Mouse (Mus musculus) telencephalon, adult 2 months (tissue): ENCODE data around the gene Ccdc191.
A peak's percentile ranks its signal among the peaks of the same experiment; 100 is the strongest.

Source experiments
- DNase-seq: peaks from one replicate; pipeline ENCODE4 v3.0.0-alpha.2; 2011; ENCODE audit warnings: low read depth, low spot score

Ccdc191 gene

GRCm38 (mm10) chr16:43889208-43890004 is at the start of gene Ccdc191:
Ccdc191 (plus strand) TSS chr16:43889800.
- peak; percentile 100 for DNase-seq

GRCm38 (mm10) chr16:43841236-43841635 is 48.4 kb upstream of the Ccdc191 start:
- no peak for DNase-seq

- DNase-seq = no peak
Measured at GRCm38 (mm10) chr16:43849839-43850238, 39.8 kb upstream of the Ccdc191 start.

DNA sequence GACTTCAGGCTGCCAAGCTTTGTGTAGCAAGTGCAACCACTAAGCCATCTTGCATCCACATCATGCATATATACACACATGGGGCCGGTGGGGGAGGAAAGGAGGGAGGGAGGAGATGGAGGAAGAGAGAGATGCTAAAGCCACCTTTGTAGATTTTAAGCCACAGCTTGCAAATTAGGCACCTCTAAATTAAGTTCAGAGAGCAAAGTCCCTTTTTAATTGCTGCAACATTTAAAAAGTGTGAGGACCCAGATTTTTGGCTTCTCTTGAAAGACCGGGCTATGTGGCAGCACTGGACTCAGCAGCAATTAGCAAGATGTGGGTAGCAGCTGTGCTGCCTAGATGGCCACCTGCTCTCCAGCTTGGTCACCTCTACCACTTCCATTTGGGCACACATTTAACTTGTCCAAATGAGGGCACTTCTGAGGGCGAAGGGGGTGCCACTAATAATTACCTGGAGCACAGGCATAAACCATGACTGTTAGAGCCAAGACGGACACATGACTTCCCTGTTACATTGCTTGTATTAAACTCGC is 30.6 kb upstream of the Ccdc191 start:
- no peak for DNase-seq

DNA sequence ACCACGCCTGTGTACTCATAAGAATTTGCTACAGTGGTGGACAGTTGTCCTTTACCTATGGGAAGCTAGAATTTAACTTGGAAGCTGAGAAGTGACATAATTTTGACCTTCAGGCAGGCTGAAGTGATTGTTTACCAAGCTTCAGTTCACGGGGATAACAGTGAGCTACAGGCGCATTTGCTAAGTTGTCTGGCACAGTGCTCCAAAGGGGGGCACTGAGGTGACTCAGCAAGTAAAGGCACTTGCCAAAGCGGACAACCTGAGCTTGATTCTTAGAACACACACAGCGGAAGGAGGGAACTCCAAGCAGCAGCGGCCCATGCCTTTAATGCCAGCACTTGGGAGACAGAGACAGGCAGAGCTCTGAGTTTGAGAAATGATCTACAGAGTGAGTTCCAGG is 29.0 kb upstream of the Ccdc191 start:
- no peak for DNase-seq

GRCm38 (mm10) chr16:43869805-43870204 is 19.8 kb upstream of the Ccdc191 start:
- peak; percentile 36 for DNase-seq

DNA sequence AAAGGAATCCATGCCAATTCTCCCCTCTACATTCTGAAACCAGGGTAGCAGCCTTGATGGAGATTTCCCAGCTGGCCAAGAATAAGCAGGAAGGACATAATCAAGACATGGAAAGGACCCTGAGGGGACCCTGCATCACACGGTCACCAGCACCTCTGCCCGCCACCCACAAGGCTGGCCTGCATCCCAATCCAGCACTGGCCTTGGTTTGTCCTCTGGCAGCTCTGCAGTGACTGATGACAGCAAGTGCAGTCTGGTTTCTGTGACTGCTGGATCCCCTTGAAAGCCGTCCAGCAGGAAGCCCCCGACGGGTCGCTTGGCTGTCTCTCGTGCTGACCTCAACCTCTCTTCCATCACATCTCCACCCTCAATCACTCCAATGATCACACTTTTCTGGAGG is 18.2 kb upstream of the Ccdc191 start:
- no peak for DNase-seq

DNA sequence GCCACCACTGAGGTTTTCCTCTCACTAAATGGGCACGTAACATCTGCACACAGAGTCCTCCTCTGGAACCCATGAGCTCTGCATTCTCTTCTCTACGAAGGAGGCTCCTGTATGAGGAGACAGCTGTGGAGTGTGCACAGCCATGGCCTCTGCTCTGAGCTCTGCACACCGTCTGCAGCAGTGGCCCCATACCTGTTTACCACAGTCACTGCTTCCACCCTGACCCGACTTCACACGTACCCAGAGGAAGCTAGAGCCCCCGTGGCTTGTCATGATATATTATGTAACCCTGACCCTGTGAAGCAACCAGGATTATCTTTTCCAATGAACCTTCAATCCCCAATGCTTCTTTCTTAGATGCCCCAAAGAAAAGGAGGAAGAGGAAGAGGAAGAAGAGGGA is 9.8 kb upstream of the Ccdc191 start:
- no peak for DNase-seq

- no peak for DNase-seq
Measured at GRCm38 (mm10) chr16:43881636-43882035, 8.0 kb upstream of the Ccdc191 start.

GRCm38 (mm10) chr16:43882329-43882728 is 7.3 kb upstream of the Ccdc191 start:
- DNase-seq = no peak

GRCm38 (mm10) chr16:43890005-43890336 is 371 bp downstream of the Ccdc191 start:
- DNase-seq = no peak

- no peak for DNase-seq
Measured at GRCm38 (mm10) chr16:43890747-43891336, 1.2 kb downstream of the Ccdc191 start.

- no peak for DNase-seq
Measured at GRCm38 (mm10) chr16:43894501-43894900, 4.9 kb downstream of the Ccdc191 start.

- no peak for DNase-seq
Measured at GRCm38 (mm10) chr16:43900138-43900537, 10.5 kb downstream of the Ccdc191 start.

DNA sequence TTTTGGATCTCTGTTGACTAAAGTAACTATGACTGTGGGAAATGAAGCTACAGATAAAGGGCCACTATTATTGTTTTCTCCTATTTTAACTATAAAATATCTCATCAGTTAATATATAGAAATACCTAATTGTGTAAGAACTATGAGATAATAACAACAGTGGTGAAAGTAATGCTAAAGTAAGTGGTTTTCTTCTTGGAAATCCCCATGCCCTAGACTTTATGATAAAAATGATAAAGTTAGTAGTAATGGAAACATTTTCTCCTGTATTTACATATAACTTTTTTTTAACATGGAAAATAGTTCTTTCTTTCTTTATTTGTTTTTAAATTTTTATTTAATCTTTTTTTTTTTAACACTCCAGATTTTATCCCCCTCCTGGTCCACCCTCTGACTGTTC is 11.0 kb downstream of the Ccdc191 start:
- no peak for DNase-seq

DNA sequence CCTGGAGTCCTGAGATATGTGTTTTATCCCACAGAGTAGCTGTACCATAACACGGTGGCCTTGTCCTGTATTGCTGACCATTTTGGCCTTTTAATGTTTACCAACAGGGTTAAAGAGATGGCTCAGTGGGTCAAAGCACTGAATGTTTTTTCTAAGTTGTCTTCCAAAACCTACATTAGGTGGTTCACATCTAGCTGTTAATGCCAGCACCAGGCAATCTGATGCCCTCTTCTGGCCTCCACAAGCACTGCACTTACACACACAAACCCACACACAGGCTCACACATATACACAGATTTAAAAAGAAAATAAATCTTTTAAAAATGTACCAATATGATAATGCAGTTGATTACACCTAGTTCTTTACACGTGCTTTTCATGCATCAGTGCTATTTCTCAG is 19.3 kb downstream of the Ccdc191 start:
- no peak for DNase-seq

- no peak for DNase-seq
Measured at GRCm38 (mm10) chr16:43918867-43919266, 29.3 kb downstream of the Ccdc191 start.

DNA sequence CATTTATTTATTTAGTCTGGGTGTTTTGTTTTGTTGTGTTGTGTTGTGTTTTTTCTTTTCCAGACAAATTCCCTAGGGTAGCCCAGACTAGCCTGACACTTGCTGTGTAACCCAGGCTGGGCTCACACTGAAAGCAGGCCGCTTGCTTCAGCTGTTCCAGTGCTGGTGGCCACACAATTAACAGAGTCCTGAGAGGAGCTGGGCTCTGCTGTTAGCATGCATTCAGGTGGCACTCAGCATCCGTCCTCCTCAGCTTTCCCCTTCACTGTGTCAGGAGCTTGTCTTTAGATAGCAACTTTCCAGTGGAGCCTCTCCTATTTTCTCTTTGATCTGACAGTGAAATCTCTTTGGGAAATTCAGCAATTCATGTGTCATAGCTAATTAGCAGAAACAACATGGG is 32.4 kb downstream of the Ccdc191 start:
- no peak for DNase-seq

GRCm38 (mm10) chr16:43922630-43923029 is 33.0 kb downstream of the Ccdc191 start:
- DNase-seq = no peak

GRCm38 (mm10) chr16:43925001-43925558 is 35.5 kb downstream of the Ccdc191 start:
- DNase-seq = no peak

- DNase-seq = no peak
Measured at GRCm38 (mm10) chr16:43925846-43926245, 36.2 kb downstream of the Ccdc191 start.

- no peak for DNase-seq
Measured at GRCm38 (mm10) chr16:43926341-43926859, 36.8 kb downstream of the Ccdc191 start, which contains the start of gene Qtrt2. Qtrt2 (minus strand) TSS chr16:43926809.

DNA sequence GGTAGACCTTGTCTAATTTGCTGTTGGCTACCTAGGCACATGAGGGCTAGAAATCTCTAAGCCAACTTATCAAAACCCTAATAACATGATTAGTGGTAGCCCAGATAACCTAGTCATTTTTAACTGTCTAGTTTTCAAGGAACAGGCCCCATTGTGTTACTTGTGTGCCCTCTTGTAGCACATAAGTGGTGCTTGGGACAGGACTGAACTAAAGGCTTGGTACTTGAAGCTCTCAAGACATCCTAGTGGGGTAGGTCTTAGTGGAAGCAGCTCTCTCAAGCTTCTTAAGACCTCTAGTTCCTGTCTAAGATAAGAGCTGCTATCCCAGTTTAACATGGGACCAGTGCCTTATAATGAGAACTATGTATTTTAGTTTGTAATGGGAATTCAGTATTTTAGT is 41.0 kb downstream of the Ccdc191 start:
- no peak for DNase-seq
